Mouse (Mus musculus) lung, embryonic 16.5 days (tissue): Measurements from ENCODE around the gene Rap1gds1. TPM values are rescaled to one million over a fixed set of nuclear protein-coding genes. Genes with fewer than 3 reads are reported as not detected.

Experiments used
- ATAC-seq: fragments of 200-750 bp; cut with Nextera tagmentation; 2 replicates; pipeline ENCODE4 v1.8.0; 2017; ENCODE audit warnings: low read depth, mild to moderate bottlenecking, moderate library complexity
- H3K27ac ChIP-seq: fragments of 300-500 bp; sonication (generic); 2 replicates; pipeline ENCODE4 v1.5.1; 2014; ENCODE audit warnings: mild to moderate bottlenecking, control low read depth, low read length
- H3K27me3 ChIP-seq: fragments of 300-500 bp; sonication (generic); 2 replicates; pipeline ENCODE4 v1.6.1; 2014; ENCODE audit warnings: low read depth, low read length, mixed read lengths; ENCODE audit not compliant: control insufficient read depth, insufficient read depth
- H3K36me3 ChIP-seq: fragments of 300-500 bp; sonication (generic); 2 replicates; pipeline ENCODE4 v1.6.1; 2014; ENCODE audit warnings: low read length; ENCODE audit not compliant: control insufficient read depth, insufficient read depth
- H3K4me1 ChIP-seq: fragments of 300-500 bp; sonication (generic); replicated peaks from 2 replicates; pipeline ENCODE4 v1.6.1; 2014; ENCODE audit warnings: low read length, mixed read lengths; ENCODE audit not compliant: control insufficient read depth, insufficient read depth
- H3K4me2 ChIP-seq: fragments of 300-500 bp; sonication (generic); 2 replicates; pipeline ENCODE4 v1.6.1; 2014; ENCODE audit warnings: low read depth, low read length, control low read depth
- H3K4me3 ChIP-seq: fragments of 300-500 bp; sonication (generic); 2 replicates; pipeline ENCODE4 v1.5.1; 2014; ENCODE audit warnings: mild to moderate bottlenecking, low read length, control low read depth
- H3K9ac ChIP-seq: fragments of 300-500 bp; sonication (generic); 2 replicates; pipeline ENCODE4 v1.6.1; 2014; ENCODE audit warnings: low read length, control low read depth
- H3K9me3 ChIP-seq: fragments of 300-500 bp; sonication (generic); 2 replicates; pipeline ENCODE4 v1.6.1; 2016; ENCODE audit warnings: low read length; ENCODE audit not compliant: control insufficient read depth
- WGBS: fragments of 180-500 bp; shearing (Covaris S2); extraction: QIAGEN DNeasy Blood & Tissue Kit; methylation state at CpG from one replicate; pipeline ENCODE4 v1.1.7; 2014; 5-methylcytosine and 5-hydroxymethylcytosine counted together
- polyA plus RNA-seq: library from polyadenylated mRNA; unstranded; fragments of >200 nt; fragmentation: Nextera tagmentation; extraction: Ambion mirVana; gene quantifications from 2 replicates; pipeline ENCODE4 v1.2.1, GENCODE M21; 2015

Rap1gds1 gene
- polyA plus RNA-seq, 1 experiment from 2014 or later = 60.7 TPM

DNA sequence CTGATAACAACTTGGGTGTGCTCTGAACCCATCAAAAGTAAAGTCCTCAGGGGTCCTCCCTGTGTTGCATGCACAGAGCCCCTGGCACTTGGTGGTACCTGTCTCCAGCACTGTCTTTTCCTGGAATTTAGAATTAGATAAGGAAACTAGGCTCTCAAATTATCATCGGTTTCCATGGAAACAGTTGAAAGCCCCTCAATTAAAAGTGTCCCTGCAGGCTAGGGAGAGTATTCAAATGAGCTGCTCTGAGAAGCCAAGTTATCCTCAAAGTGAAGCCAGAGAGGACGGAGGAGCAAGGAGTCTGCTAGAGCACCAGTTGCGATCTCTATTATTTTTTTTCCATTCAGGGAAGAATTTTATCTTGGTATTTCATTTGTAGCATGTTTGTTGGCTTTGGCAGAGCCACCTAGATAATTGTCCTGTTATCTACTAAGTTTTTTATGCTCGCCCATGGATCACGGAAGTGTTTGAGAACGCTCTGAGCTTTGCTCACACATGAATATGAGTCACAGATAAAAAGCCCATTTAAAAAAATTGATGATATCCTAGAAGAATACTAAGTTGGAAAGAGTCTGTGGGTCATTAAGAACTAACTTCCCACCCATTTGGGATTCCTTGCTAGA is 193.2 kb downstream of the Rap1gds1 start:
- Histone ChIP-seq H3K9me3 (no peaks in the 10 kb centered on the region), H3K4me3 (no peak overlapping the region), H3K9ac (no peak overlapping the region), H3K36me3 (no peaks in the 10 kb centered on the region), H3K27ac (no peak overlapping the region), H3K27me3 (no peaks in the 10 kb centered on the region), H3K4me2 (no peak overlapping the region), H3K4me1 (peaks cover 7% of the 10 kb centered on the region; the same call in 1 of the 2 replicates)
- ATAC-seq = no peak
- 68% methylated on average over 6 of the region's 6 CpGs for WGBS

DNA sequence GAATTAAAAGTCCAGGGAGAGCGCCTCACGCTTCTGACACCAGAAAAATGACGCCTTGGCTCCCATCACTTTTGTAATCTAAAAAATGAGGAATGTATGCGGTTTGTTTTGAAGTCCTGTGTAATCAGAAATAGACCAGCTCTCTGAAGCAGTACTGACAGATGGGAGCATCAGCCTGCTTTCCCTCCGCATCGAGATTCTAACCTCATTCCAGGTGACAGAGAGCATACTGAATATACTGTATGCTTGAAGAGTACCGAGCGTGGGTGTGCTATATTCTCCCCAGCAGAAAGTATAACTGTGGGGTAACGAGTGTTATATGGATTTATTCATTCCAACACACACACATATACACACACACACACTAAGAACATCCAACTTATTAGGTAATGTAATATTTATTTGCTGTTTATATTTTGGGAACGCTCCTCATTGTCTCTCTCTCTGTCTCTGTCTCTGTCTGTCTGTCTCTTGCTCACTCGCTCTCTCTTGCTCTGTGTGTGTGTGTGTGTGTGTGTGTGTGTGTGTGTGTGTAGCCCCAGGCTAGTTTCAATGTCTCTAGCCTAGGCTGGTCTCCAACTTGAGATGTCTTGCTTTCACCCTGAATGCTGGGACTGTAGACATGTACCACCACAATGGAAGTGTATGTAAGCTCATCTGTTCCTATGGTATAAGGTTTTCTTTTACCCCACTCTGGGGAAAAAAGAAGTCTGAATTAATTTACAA is 193.8 kb downstream of the Rap1gds1 start:
- Histone ChIP-seq H3K9me3 (no peaks in the 10 kb centered on the region), H3K27ac (no peak overlapping the region), H3K4me2 (no peak overlapping the region), H3K4me1 (peaks cover 12% of the 10 kb centered on the region), H3K9ac (no peak overlapping the region), H3K27me3 (no peaks in the 10 kb centered on the region), H3K4me3 (no peak overlapping the region), H3K36me3 (no peaks in the 10 kb centered on the region)
- ATAC-seq = no peak
- WGBS = 70% methylated on average over 11 of the region's 11 CpGs

DNA sequence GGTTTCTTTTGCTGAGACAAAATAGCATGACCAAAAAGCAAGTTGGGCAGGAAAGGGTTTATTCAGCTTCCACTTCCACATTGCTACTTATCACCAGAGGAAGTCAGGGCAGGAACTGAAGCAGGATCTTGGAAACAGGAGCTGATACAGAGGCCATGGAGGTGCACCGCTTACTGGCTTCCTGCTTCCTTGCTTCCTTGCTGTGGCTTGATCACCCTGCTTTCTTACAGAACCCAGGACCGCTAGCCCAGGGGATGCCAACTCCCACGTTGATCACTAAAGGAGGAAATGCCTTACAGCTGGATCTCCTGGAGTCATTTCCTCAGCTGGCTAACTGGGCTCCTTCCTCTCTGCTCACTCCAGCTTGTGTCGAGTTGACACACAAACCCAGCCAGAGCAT is 197.3 kb downstream of the Rap1gds1 start:
- H3K9ac ChIP-seq = no peak overlapping the region
- peak overlapping the region; percentile 87 for H3K27ac ChIP-seq
- H3K9me3 ChIP-seq = no peaks in the 10 kb centered on the region
- no peak overlapping the region for H3K4me2 ChIP-seq
- peak; percentile 8; the same call in 1 of the 2 replicates for ATAC-seq
- H3K27me3 ChIP-seq = no peaks in the 10 kb centered on the region
- no peaks in the 10 kb centered on the region for H3K36me3 ChIP-seq
- H3K4me3 ChIP-seq = no peak overlapping the region
- peaks cover 12% of the 10 kb centered on the region for H3K4me1 ChIP-seq
- WGBS = 76% methylated on average over 4 of the region's 4 CpGs

DNA sequence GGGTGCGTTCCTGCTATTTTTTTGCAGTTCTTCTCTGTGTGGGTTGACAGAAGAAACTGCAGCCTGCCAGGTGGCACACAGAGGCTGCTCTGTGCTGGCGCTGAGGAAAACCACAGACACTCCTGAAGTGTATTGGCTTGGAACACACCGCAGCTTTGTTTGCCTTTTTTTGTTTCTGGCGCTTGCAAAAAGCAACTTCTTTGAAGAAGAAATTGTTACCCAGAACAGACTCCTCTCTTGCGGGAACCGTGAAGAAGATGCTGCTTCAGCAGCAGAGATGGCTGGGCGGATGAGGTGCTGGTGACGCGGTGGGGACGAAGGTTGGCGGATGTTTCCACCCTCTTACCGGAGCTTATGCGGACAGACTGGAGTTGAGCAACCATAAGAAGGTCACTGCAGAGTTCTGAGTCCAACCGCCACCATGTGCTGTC is 198.1 kb downstream of the Rap1gds1 start:
- H3K27ac ChIP-seq = peak overlapping the region; percentile 87
- H3K27me3 ChIP-seq = no peaks in the 10 kb centered on the region
- H3K36me3 ChIP-seq = no peaks in the 10 kb centered on the region
- 50% methylated on average over 14 of the region's 14 CpGs for WGBS
- no peaks in the 10 kb centered on the region for H3K9me3 ChIP-seq
- peaks cover 12% of the 10 kb centered on the region for H3K4me1 ChIP-seq
- H3K4me3 ChIP-seq = no peak overlapping the region
- H3K4me2 ChIP-seq = peak overlapping the region; percentile 8; the same call in 1 of the 2 replicates
- peak; percentile 90 for ATAC-seq
- H3K9ac ChIP-seq = no peak overlapping the region

DNA sequence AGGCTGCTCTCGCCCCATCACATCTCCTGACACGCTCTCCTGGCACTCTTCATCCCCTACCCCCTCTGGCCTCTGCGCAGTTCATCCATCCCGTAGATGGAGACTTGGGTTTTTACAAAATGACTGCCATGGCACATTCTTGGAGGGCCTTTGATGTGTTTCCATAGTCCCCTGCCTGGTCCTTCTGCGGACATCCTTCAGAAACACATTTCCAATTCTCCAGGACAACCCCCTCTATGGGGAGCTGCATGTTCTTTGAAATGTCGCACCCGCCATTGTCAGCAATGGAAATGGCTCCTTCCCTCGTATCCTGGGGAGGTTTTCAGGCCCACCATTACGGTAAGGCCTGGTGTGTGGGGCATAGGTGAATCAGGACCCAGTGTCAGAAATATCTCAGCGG is 198.6 kb downstream of the Rap1gds1 start:
- ATAC-seq = peak; percentile 8; the same call in 1 of the 2 replicates
- WGBS = 57% methylated on average over 10 of the region's 10 CpGs

DNA sequence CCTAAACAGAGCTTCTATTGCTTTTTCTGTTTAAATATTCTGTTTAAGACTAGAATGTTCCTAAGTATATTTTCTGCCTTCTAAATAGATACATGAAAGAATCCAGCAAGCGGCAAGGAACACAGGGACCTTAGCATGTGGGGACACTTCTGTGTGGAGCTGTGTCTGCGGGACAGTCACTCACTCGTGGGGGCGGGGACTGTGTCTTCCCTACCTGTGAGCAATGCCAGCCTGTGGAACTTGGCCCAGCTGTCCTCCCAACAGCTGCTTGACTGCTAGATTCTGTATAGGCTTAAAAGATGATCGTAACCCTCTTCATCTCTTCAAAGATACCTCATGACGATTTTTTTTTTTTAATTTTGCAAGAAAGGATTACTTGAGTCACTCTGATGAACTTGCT is 199.1 kb downstream of the Rap1gds1 start:
- Histone ChIP-seq H3K9ac (no peak overlapping the region), H3K27me3 (no peaks in the 10 kb centered on the region), H3K36me3 (no peaks in the 10 kb centered on the region), H3K27ac (peak overlapping the region; percentile 87), H3K4me3 (no peak overlapping the region), H3K4me1 (peaks cover 12% of the 10 kb centered on the region), H3K9me3 (no peaks in the 10 kb centered on the region), H3K4me2 (no peak overlapping the region)
- no peak for ATAC-seq
- WGBS = 84% methylated on average over 6 of the region's 6 CpGs

More for the DNA sequence above, 198.6 kb downstream of the Rap1gds1 start:
- H3K9me3 ChIP-seq = no peaks in the 10 kb centered on the region
- no peaks in the 10 kb centered on the region for H3K36me3 ChIP-seq
- H3K4me3 ChIP-seq = no peak overlapping the region
- H3K9ac ChIP-seq = no peak overlapping the region
- H3K4me2 ChIP-seq = peak overlapping the region; percentile 8; the same call in 1 of the 2 replicates
- H3K27ac ChIP-seq = peak overlapping the region; percentile 87
- peaks cover 12% of the 10 kb centered on the region for H3K4me1 ChIP-seq
- no peaks in the 10 kb centered on the region for H3K27me3 ChIP-seq

Other genes starting within 250 kb of the Rap1gds1 start
- gene Stpg2, start 130.5 kb upstream of the Rap1gds1 start, polyA plus RNA-seq = not detected in 2 replicates